Mouse (Mus musculus): ENCODE measurements at regions not wholly inside any gene's neighbourhood (a gene's known extent, or its start where the extent isn't known, plus 50 kb on each side); places are given as distances from the start of the nearest gene placed in this dataset.

GRCm38 (mm10) chr12:78097119-78097518, 96.9 kb upstream of the Gm6657 start:
- TF ChIP-seq MYOD1 (IDR thresholded peaks at IDR 0.05; ENCODE audit: control insufficient read depth, insufficient read length, low read depth) (no peak), MYOG (IDR thresholded peaks at IDR 0.05; ENCODE audit: control insufficient read depth, extremely low read depth, insufficient read length) (no peak), CTCF (IDR thresholded peaks at IDR 0.05; ENCODE audit: control insufficient read depth, insufficient read depth, insufficient read length) (no peak), CEBPB (IDR thresholded peaks at IDR 0.05; ENCODE audit: low read depth) (no peak)
- no peaks in the 10 kb centered on the region for H3K79me3 ChIP-seq (ENCODE audit: low read depth)
- H3K79me2 ChIP-seq (ENCODE audit: control insufficient read depth, insufficient read depth): no peaks in the 10 kb centered on the region
- H3K36me3 ChIP-seq (ENCODE audit: control insufficient read depth, insufficient read depth): no peaks in the 10 kb centered on the region
- no peak overlapping the region for H3K4me3 ChIP-seq (ENCODE audit: insufficient read depth, poor library complexity, severe bottlenecking)
- no peaks in the 10 kb centered on the region for H3K27me3 ChIP-seq (ENCODE audit: control insufficient read depth, insufficient read depth, insufficient read length)
- H3ac ChIP-seq (ENCODE audit: control insufficient read depth, insufficient read length, low read depth): no peak overlapping the region

- H3ac ChIP-seq (ENCODE audit: control insufficient read depth, insufficient read length, low read depth): no peak overlapping the region
- no peaks in the 10 kb centered on the region for H3K79me3 ChIP-seq (ENCODE audit: low read depth)
- H3K36me3 ChIP-seq (ENCODE audit: control insufficient read depth, insufficient read depth): no peaks in the 10 kb centered on the region
- H3K79me2 ChIP-seq (ENCODE audit: control insufficient read depth, insufficient read depth): no peaks in the 10 kb centered on the region
- no peaks in the 10 kb centered on the region for H3K27me3 ChIP-seq (ENCODE audit: control insufficient read depth, insufficient read depth, insufficient read length)
- H3K4me3 ChIP-seq (ENCODE audit: insufficient read depth, poor library complexity, severe bottlenecking): no peak overlapping the region
- no peak for TF ChIP-seq MYOD1 (IDR thresholded peaks at IDR 0.05; ENCODE audit: control insufficient read depth, insufficient read length, low read depth)
These were observed 96.3 kb upstream of the Gm6657 start for GRCm38 (mm10) chr12:78097692-78098091.

DNA sequence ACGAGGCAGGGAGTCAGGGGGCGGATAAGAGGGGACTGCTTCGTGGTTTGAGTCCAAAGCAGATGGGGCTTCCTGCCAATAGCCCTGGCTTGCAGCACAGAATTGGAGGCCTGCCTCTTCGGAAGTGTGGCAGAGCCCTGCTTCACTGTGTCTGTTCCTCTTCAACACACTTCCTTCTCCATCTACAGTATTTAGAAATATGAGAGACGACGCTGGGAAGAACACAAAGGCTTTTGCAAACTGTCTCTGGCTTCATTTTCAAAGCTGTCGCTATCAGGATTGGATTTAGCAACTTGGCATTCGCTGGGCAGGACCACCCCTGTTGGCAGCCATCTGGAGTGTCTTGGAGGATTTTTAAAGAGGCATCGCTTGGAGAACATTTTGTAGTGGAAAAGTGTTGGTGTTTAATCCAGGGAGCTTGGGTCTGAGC, 95.3 kb upstream of the Gm6657 start:
- no peaks in the 10 kb centered on the region for H3K27me3 ChIP-seq (ENCODE audit: control insufficient read depth, insufficient read depth, insufficient read length)
- no peak overlapping the region for H3ac ChIP-seq (ENCODE audit: control insufficient read depth, insufficient read length, low read depth)
- no peak for TF ChIP-seq MYOG (IDR thresholded peaks at IDR 0.05; ENCODE audit: control insufficient read depth, extremely low read depth, insufficient read length)
- no peak for TF ChIP-seq CTCF (IDR thresholded peaks at IDR 0.05; ENCODE audit: control insufficient read depth, insufficient read depth, insufficient read length)
- TF ChIP-seq MYOD1 (IDR thresholded peaks at IDR 0.05; ENCODE audit: control insufficient read depth, insufficient read length, low read depth): no peak
- TF ChIP-seq USF1 (IDR thresholded peaks at IDR 0.05; ENCODE audit: low read depth): no peak
- no peak for TF ChIP-seq MAX (IDR thresholded peaks at IDR 0.05)
- no peak for TF ChIP-seq FOSL1 (IDR thresholded peaks at IDR 0.05; ENCODE audit: insufficient read depth, low read length, poor library complexity, severe bottlenecking)
- TF ChIP-seq CEBPB (IDR thresholded peaks at IDR 0.05; ENCODE audit: low read depth): no peak
- H3K79me3 ChIP-seq (ENCODE audit: low read depth): no peaks in the 10 kb centered on the region
- no peaks in the 10 kb centered on the region for H3K36me3 ChIP-seq (ENCODE audit: control insufficient read depth, insufficient read depth)
- no peaks in the 10 kb centered on the region for H3K79me2 ChIP-seq (ENCODE audit: control insufficient read depth, insufficient read depth)
- no peak overlapping the region for H3K4me3 ChIP-seq (ENCODE audit: insufficient read depth, poor library complexity, severe bottlenecking)

DNA sequence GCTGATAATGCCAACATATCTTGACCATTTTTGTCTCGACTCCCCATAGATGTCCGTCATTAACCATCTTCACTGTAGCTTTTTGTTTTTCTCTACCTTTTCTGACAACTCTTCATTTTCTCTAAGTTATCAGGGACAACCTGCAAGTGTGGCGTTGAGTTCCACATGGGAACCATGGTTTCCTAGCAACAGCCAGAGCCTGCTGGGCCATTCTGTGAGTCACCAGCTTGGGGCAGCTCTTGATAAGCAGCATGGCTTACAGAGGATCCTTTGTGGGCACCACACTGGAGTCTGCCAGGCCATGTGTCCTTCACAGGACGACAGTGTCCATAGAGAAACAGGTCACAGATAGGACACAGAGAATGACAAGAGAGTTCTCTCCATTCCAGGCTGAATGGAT, 94.3 kb upstream of the Gm6657 start:
- Histone ChIP-seq H3K79me2 (ENCODE audit: control insufficient read depth, insufficient read depth) (no peaks in the 10 kb centered on the region), H3K4me3 (ENCODE audit: insufficient read depth, poor library complexity, severe bottlenecking) (no peak overlapping the region), H3K79me3 (ENCODE audit: low read depth) (no peaks in the 10 kb centered on the region), H3K36me3 (ENCODE audit: control insufficient read depth, insufficient read depth) (no peaks in the 10 kb centered on the region), H3ac (ENCODE audit: control insufficient read depth, insufficient read length, low read depth) (no peak overlapping the region), H3K27me3 (ENCODE audit: control insufficient read depth, insufficient read depth, insufficient read length) (no peaks in the 10 kb centered on the region)
- TF ChIP-seq MAX (IDR thresholded peaks at IDR 0.05): no peak
- no peak for TF ChIP-seq CTCF (IDR thresholded peaks at IDR 0.05; ENCODE audit: control insufficient read depth, insufficient read depth, insufficient read length)
- TF ChIP-seq CEBPB (IDR thresholded peaks at IDR 0.05; ENCODE audit: low read depth): no peak
- no peak for TF ChIP-seq FOSL1 (IDR thresholded peaks at IDR 0.05; ENCODE audit: insufficient read depth, low read length, poor library complexity, severe bottlenecking)
- no peak for TF ChIP-seq MYOG (IDR thresholded peaks at IDR 0.05; ENCODE audit: control insufficient read depth, extremely low read depth, insufficient read length)
- TF ChIP-seq USF1 (IDR thresholded peaks at IDR 0.05; ENCODE audit: low read depth): no peak
- TF ChIP-seq MYOD1 (IDR thresholded peaks at IDR 0.05; ENCODE audit: control insufficient read depth, insufficient read length, low read depth): no peak

GRCm38 (mm10) chr12:78100756-78101155, 93.3 kb upstream of the Gm6657 start:
- no peaks in the 10 kb centered on the region for H3K36me3 ChIP-seq (ENCODE audit: control insufficient read depth, insufficient read depth)
- H3K79me3 ChIP-seq (ENCODE audit: low read depth): no peaks in the 10 kb centered on the region
- no peak overlapping the region for H3ac ChIP-seq (ENCODE audit: control insufficient read depth, insufficient read length, low read depth)
- H3K27me3 ChIP-seq (ENCODE audit: control insufficient read depth, insufficient read depth, insufficient read length): no peaks in the 10 kb centered on the region
- TF ChIP-seq FOSL1 (IDR thresholded peaks at IDR 0.05; ENCODE audit: insufficient read depth, low read length, poor library complexity, severe bottlenecking): no peak
- TF ChIP-seq MAX (IDR thresholded peaks at IDR 0.05): no peak
- no peak for TF ChIP-seq CTCF (IDR thresholded peaks at IDR 0.05; ENCODE audit: control insufficient read depth, insufficient read depth, insufficient read length)
- TF ChIP-seq USF1 (IDR thresholded peaks at IDR 0.05; ENCODE audit: low read depth): no peak
- no peak for TF ChIP-seq MYOD1 (IDR thresholded peaks at IDR 0.05; ENCODE audit: control insufficient read depth, insufficient read length, low read depth)
- no peak for TF ChIP-seq CEBPB (IDR thresholded peaks at IDR 0.05; ENCODE audit: low read depth)
- TF ChIP-seq MYOG (IDR thresholded peaks at IDR 0.05; ENCODE audit: control insufficient read depth, extremely low read depth, insufficient read length): no peak
- no peaks in the 10 kb centered on the region for H3K79me2 ChIP-seq (ENCODE audit: control insufficient read depth, insufficient read depth)
- H3K4me3 ChIP-seq (ENCODE audit: insufficient read depth, poor library complexity, severe bottlenecking): no peak overlapping the region

GRCm38 (mm10) chr12:78109931-78110330, 84.1 kb upstream of the Gm6657 start:
- Histone ChIP-seq H3K27me3 (ENCODE audit: control insufficient read depth, insufficient read depth, insufficient read length) (no peaks in the 10 kb centered on the region), H3ac (ENCODE audit: control insufficient read depth, insufficient read length, low read depth) (no peak overlapping the region), H3K79me2 (ENCODE audit: control insufficient read depth, insufficient read depth) (no peaks in the 10 kb centered on the region), H3K79me3 (ENCODE audit: low read depth) (no peaks in the 10 kb centered on the region), H3K4me3 (ENCODE audit: insufficient read depth, poor library complexity, severe bottlenecking) (no peak overlapping the region), H3K36me3 (ENCODE audit: control insufficient read depth, insufficient read depth) (no peaks in the 10 kb centered on the region)
- TF ChIP-seq USF1 (IDR thresholded peaks at IDR 0.05; ENCODE audit: low read depth) (no peak), MYOD1 (IDR thresholded peaks at IDR 0.05; ENCODE audit: control insufficient read depth, insufficient read length, low read depth) (no peak), CEBPB (IDR thresholded peaks at IDR 0.05; ENCODE audit: low read depth) (no peak), MYOG (IDR thresholded peaks at IDR 0.05; ENCODE audit: control insufficient read depth, extremely low read depth, insufficient read length) (no peak), FOSL1 (IDR thresholded peaks at IDR 0.05; ENCODE audit: insufficient read depth, low read length, poor library complexity, severe bottlenecking) (no peak), MAX (IDR thresholded peaks at IDR 0.05) (no peak), CTCF (IDR thresholded peaks at IDR 0.05; ENCODE audit: control insufficient read depth, insufficient read depth, insufficient read length) (no peak)
